Mouse (Mus musculus): Measurements from ENCODE around the gene Scgb2b21. TPM values are rescaled to one million over a fixed set of nuclear protein-coding genes. Genes with fewer than 3 reads are reported as not detected.

Gene Scgb2b21
- not detected for polyA plus RNA-seq (2017; shearing (Covaris generic))

DNA sequence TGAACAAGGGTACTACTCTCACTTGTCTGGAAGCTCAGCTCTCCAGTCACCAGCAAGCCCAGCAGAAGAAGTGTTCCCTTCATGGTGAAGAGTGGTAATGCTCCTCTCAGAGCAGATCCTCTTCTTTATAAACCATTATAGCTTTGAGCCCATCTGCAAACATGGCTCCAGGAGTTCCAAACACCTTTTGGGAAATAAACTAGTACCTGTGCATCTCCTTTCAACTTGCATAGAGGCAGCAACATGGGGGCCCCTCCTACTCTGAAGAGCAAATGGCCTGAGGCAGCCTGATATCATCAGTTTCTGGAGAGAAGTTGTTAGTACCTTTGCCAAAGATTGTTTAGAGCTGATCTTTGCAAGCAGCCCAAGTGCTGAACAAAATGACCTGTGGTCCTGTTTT lies at the start of gene Scgb2b21:
Gene Scgb2b21, minus strand, starts transcription at position 101 of the 400 bp plus-strand sequence.

Other genes with a start within 250 kb of the Scgb2b21 start
- not detected for gene Scgb2b19, start 240.1 kb downstream of the Scgb2b21 start, polyA plus RNA-seq (2017; shearing (Covaris generic))
- gene Scgb1b19, start 233.2 kb downstream of the Scgb2b21 start, polyA plus RNA-seq (2017; shearing (Covaris generic)) = not detected
- not detected for gene Scgb2b20, start 154.1 kb downstream of the Scgb2b21 start, polyA plus RNA-seq (2017; shearing (Covaris generic))
- not detected for gene Scgb1b20, start 147.2 kb downstream of the Scgb2b21 start, polyA plus RNA-seq (2017; shearing (Covaris generic))
- gene Scgb2b24, start 218.9 kb upstream of the Scgb2b21 start, polyA plus RNA-seq (2017; shearing (Covaris generic)) = not detected
- not detected for gene Scgb1b24, start 223.3 kb upstream of the Scgb2b21 start, polyA plus RNA-seq (2017; shearing (Covaris generic))

Data from activated CD4-positive, CD25-positive, alpha-beta regulatory T cell (primary cell).